Mouse (Mus musculus) right cerebral cortex, postnatal 14 days (tissue): Measurements from ENCODE around the gene Tgfbr1.

Experiments used
- DNase-seq: peaks from one replicate; pipeline ENCODE4 v3.0.0; 2022

Gene Tgfbr1

DNA sequence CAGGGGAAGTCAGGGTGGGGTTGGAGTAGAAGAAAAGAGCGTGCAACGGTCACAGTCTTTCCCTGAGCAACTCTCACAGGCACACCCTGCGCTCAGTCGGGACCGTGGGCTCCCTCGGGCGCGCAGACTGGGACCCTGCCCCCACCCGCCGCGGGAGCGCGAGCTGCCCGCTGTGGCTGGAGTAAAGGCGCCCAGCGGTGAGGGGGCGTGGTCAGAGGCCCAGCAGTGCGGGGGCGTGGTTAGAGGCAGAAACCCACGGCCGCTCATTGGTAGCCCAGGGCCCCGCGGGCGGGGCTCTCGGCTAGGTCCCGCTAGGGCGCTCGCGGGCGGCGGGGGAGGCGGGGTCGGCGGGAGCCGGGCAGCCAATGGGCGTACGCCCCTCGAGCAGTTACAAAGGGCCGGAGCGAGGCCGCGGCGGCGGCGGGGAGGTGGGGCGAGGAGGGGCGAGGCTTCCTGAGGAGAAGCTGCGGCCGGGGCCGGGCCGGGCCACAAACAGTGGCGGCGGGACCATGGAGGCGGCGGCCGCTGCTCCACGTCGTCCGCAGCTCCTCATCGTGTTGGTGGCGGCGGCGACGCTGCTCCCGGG, at the start of gene Tgfbr1:
Gene Tgfbr1, plus strand, starts transcription at position 420 of the 586 bp plus-strand sequence.
- peak; percentile 95 for DNase-seq

DNA sequence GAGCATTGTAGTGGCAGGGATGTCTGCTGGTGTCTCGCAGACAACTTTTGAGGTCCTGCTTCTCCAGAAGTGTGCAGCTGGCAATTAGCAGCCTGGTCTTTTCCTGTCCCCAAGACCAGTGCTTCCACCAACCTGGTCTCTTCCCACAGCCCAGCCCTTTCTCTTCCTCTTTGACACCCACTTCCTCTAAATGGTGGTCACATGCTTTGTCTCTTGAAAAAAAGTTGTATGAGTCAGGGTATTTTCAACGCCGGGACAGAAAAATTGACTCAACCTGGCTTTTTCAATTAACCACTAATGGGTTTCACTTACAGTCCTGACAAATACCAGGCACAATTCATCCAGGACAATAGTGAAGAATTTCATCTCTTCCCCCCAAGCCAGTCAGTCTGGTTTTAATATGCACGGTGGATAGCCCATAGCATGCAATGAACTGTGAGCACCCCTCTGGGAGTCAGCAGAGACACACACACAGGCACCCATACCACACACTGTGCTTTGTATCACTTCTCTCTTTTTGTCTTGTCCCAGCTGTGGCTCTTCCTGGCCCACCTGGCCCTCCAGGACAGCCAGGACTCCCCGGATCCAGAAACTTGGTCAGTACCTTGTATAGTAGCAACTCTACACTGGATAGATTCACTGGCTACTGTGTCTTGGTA, 49.6 kb upstream of the Tgfbr1 start:
- no peak for DNase-seq

DNA sequence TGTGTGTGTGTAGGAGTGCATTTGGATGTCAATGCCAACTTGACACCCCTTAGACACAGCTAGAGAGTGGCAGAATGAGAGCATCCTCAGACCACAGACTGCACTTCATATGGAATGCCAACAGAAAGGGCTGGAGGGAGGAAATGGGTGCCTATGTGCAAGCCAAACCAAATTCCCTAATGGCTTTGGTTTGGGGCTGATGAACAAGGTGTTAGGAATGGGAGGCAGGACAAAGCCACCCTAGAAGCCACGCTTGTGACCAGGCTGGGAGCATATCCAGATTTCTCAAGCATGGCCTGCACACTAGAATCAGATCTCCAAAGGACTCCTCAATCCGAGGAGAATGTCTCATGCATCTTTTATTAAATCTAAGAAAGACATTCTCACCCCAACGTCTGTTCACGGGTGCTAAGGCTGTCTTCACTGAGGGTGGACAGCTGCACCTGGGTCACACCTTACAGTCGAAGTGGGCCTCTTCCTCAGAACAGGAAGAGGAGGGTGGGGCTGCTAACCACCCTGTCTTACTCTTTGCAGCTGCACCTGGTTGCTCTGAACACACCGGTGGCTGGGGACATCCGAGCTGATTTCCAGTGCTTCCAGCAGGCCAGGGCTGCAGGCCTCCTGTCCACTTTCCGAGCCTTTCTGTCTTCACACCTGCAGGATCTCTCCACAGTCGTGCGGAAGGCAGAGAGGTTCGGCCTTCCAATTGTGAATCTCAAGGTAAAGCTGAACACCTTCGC, 43.0 kb upstream of the Tgfbr1 start:
- DNase-seq: no peak

GRCm38 (mm10) chr4:47310812-47311211, 42.2 kb upstream of the Tgfbr1 start:
- no peak for DNase-seq

GRCm38 (mm10) chr4:47311467-47311866, 41.6 kb upstream of the Tgfbr1 start:
- no peak for DNase-seq

DNA sequence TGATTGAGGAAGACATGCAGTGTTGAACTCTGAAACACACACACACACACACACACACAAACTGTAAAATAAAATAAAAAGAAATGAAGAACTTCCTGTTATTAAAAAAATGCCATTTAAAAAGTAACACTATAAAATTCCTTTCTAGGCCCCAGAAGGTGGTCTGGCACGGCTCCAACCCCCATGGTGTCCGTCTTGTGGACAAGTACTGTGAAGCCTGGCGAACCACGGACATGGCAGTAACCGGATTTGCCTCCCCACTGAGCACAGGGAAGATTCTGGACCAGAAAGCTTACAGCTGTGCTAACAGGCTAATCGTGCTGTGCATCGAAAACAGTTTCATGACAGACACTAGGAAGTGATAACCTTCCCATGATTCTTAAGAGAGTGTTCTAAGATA, 41.1 kb upstream of the Tgfbr1 start:
- no peak for DNase-seq

- DNase-seq: peak; percentile 38
Observed at GRCm38 (mm10) chr4:47312676-47313075, 40.3 kb upstream of the Tgfbr1 start.

DNA sequence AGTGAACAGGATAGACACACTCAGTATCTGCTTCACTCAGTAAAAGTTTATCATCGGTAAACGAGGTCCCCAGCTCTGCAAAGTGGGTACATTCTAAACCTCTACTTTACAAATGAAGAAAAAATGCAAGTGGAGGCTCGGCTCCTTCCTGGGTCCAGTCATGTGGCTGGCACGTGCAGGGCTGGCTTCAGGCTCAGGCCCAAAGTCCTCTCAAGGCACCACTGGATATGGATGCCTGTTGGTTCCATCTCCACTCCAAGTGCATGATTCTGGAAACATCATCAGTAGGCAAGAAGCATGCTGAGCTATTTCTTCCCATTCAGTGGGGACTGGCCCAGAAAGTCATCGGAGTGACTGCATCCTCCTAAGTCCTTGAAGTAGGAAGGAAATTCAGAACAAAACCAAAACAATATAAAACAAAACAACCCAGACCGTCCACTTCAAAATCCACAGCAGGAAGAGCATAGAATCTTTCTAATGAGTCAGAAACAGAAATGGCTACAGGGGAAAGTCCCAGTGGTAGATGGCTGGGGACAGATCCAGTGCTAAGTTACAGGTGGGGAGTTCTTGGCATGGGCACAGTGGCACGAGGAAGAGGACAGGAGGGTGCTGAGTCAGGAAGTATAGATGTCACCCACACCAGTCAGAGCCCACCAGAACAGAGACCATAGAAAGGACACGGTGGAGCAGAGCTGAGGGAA, 39.2 kb upstream of the Tgfbr1 start:
- no peak for DNase-seq

DNA sequence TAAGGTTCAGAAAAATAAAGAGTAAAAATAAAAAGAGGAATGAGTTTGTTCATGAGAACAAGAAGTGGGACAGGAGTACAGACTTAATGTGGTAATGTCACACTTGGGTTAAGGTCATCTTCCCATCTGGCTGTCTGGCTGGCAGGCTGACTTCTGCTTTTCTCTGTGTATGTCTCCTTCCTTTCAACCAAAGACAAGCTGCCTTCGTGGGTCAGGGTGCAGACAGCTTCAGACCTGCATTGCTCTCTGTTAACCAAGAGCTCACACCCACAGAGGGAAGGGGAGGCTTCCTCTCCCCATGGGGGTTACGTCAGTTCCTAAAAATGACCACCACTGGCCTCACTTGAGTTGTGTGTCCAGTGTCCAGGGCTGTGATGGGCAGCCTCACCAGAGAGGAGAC, 37.6 kb upstream of the Tgfbr1 start:
- DNase-seq: no peak

DNA sequence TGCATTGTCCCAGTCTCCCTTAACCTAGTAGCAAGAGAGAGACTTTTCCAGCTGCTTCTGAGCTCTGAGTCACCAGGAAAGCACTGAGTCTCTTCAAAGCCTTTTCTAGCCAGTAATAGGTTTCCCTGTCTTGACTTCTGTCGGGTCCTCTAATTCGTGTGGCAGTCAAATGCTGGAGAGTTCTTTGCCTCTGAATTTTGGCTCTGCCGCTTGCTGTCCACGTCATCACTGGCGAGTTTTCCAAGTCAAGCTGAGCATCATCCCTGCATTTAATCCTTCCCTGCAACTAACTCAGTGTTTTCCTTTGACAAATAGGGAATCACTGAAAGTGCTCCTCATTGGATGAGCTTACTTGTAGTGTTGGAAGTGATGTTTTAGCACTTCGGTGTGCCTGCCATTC, 36.6 kb upstream of the Tgfbr1 start:
- no peak for DNase-seq

- DNase-seq: no peak
Observed at GRCm38 (mm10) chr4:47319561-47320321, 33.3 kb upstream of the Tgfbr1 start.

- DNase-seq: no peak
Observed at GRCm38 (mm10) chr4:47322315-47322714, 30.7 kb upstream of the Tgfbr1 start.

- no peak for DNase-seq
Observed at GRCm38 (mm10) chr4:47324206-47324605, 28.8 kb upstream of the Tgfbr1 start.

- no peak for DNase-seq
Observed at GRCm38 (mm10) chr4:47327782-47328181, 25.2 kb upstream of the Tgfbr1 start.

- DNase-seq: no peak
Observed at GRCm38 (mm10) chr4:47329285-47329684, 23.7 kb upstream of the Tgfbr1 start.

DNA sequence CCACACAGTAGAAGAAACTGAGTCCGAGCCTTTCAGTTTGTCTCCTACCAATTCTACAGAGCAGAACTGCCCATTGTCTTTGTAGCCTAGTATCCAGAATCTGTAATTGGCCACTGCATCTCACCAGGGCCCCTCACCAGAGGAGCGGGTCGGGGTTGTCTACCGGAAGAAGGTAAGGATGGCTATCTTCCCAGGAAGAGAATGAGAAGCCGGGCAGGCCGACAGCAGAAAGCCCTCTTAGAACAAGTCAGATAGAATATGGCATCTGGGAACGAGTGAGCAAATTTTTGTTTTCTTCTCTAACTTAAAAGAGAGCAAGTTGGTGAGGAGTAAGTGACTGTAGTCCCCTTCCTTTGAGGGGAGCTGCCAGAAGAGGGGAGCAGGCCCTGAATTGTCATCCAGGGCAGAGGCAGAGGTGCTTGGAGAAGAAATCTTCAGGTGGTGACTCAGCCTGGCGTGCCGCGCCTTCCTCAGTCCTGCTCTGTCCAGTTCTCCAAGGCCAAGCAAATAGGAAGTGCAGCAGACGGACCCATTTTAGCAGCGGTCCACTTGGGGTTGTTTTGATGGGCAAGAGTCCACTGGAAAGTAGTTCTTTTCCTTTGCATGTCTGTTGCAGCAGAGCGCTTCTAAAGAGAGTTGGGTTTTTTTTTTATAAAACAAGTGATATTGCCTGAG, 22.5 kb upstream of the Tgfbr1 start:
- no peak for DNase-seq

- no peak for DNase-seq
Observed at GRCm38 (mm10) chr4:47332812-47333343, 20.1 kb upstream of the Tgfbr1 start.

DNA sequence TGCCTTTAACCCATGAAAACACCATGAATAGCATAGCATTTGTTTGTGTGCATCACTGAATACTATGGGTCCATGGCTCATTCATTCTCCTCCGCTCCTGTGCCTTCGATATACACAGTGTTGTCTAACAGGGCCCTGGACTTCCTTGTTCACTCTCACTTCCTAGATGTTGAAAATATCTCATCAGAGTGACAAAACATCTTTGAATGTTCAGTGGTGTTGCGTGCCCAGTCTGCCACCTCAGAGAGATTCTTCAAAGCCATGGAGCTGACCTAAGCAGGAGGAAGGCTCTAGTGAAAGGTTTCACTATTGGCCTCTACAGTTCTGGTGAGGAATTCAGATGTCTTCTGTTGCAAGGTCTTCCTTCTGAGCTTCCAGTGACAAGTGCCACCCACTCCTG, 19.5 kb upstream of the Tgfbr1 start:
- DNase-seq: no peak

DNA sequence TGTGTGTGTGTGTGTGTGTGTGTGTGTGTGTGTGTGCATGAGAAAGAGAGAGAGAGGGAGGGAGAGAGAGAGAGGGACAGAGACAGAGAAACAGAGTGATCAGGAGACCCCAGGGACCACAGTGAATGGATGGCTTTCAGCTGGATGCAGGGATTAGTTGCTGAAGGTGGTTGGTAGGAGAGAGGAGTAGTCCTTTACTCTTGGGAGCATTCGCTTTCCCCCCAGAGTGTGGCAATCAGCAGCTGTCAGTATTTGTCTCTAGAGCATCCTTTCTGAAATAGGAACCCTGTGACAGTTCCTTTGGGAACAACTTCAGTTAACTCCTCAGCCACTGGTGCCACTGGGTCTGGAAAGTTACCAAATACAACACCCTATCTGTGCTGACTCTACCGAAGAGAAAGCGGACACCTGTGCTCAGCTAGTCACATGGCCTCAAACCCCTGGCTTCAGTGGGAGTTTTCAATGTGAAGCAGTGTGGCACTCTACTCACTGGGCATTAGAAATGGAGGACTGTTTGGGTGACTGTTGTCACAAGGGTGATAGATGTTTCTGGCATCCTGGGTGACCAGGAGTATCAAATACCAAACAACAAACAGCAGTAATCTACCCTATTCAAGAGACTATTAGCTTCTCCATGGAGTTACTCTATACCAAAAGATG, 16.0 kb upstream of the Tgfbr1 start:
- DNase-seq: no peak

DNA sequence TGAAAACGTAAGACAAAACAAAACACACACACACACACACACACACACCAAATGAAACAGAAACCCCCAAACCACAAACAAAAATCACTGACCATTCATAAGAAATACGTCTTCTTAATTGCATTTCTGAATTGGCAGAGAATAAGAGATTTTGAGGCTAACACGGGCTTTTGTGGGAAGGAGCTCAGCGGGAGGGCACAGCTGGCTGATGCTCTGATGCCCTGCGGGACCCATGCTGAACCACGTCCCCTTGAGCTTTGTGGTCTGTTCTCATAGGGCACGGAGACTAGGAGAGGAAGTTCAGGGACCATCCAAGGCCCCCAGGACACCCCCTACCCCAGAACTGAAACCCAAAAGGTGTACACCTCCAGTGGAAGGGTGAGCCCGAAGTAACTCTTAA, 10.4 kb upstream of the Tgfbr1 start:
- DNase-seq: no peak

- no peak for DNase-seq
Observed at GRCm38 (mm10) chr4:47347022-47347421, 6.0 kb upstream of the Tgfbr1 start.
